Mouse (Mus musculus) adrenal gland, postnatal 10 days (tissue): ENCODE results near the gene Zdhhc17. TPM values are rescaled to one million over a fixed set of nuclear protein-coding genes. Genes with fewer than 3 reads are reported as not detected.

Source experiments
- DNase-seq: peaks from one replicate; pipeline ENCODE4 v3.0.0; 2021; ENCODE audit warnings: mixed read lengths
- total RNA-seq, 2 experiments: library from RNA; stranded (reverse); gene quantifications; 2 replicates each; pipeline ENCODE4 v1.2.3; 2021

Zdhhc17 gene
- total RNA-seq, 2 experiments from 2014 or later, result 29.7 to 37.4 TPM

DNA sequence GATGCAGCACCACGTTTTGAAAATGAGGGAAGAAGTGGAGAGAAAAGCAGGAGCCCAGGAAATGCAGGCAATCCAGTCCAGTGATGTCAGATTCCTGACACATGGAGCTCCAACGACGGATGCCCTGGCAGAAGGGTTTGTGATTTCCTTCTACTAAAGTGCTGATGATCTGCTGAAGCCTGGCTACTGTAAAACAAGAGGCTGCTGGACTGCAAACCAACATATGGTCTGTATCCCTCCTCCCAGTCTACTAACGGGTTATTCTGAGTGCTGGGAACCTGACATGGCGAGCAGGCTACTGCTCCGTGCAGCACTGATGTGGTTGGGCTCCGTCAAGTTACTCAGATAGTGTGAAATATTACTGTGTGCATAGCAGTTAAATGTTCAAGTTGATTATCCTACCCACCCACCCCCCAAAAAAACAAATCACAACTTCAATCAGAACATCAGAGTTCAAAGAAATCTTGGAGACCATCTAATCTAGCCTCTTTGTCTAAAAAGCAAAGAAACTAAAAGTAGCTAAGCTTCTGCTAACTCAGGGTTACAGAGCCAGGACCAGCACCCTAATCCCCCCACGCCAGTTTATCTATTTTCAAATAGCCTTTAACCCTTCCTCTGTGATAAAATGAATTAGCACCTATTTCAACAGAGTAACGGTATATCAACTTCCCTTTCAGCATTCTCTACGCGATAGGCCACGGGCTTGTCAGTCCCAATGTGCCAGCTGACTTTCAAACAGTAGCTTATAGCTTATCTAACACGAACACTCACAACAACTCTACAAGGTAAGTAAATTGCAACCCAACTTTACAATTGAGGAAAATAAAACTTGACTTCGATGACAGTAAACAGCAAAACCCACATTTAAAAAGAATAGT lies 4.1 kb downstream of the Zdhhc17 start:
- DNase-seq, result no peak

GRCm38 (mm10) chr10:111004220-111004619 lies 5.7 kb downstream of the Zdhhc17 start:
- DNase-seq, result no peak

DNA sequence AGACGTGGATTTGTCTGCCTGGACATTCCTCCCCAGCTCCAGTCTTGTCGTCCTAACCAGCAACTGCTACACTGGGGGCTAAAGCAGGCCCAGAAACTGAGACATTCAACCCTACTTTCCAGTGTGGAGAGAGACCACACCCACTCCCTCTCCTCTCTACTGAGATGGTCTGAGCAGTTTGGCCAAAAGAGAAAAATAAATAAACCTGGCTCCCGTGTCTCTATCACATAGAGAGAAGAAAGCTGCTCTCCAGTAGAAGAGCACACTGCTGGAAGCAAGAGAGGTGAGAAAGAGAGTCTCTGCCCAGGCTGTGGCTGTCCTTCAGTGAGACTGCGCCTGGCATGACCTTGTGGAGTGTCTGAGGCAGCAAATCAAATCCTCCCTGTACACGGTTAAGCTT lies 10.7 kb downstream of the Zdhhc17 start:
- no peak for DNase-seq

GRCm38 (mm10) chr10:110997180-110997579 lies 12.8 kb downstream of the Zdhhc17 start:
- no peak for DNase-seq

DNA sequence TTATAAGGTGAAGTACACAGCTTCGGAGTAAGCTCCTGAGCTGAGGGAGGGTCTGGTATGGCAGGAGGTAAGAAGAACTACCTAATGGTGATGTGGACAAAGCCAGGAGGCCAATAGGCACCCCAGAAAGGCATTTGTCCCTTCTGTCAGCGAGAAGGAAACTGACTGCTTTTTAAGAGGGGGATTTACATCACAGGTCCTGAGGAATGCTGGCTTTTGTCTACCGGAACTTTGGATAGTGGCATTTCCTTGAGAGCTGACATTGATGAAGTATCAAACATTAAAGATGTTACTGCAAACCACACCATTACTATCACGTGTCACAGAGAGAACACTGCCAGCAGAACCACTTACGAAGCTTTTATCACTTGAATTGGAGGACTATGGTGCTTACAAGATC lies 15.2 kb downstream of the Zdhhc17 start:
- DNase-seq, result no peak

DNA sequence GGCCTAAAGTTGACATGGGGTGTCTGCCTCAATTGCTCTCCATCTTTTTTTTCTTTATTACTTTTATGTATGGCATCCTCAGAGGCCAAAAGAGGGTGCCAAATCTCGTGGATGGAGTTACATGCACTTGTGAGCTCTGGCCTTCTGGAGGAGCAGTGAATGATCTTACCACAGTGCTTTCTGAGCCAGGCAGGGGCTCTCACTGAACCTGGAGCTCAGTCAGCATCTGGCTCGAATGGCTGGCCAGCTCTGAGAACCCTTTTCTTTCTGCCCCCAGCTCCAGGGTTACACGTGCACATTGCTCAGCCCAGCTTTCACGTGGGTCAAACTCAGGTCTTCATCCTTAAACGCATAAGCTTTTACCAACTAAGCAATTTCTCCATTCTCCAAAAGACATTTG lies 16.7 kb downstream of the Zdhhc17 start:
- DNase-seq, result no peak

- DNase-seq, result peak; percentile 30
These were observed 17.9 kb downstream of the Zdhhc17 start for GRCm38 (mm10) chr10:110992047-110992431.

DNA sequence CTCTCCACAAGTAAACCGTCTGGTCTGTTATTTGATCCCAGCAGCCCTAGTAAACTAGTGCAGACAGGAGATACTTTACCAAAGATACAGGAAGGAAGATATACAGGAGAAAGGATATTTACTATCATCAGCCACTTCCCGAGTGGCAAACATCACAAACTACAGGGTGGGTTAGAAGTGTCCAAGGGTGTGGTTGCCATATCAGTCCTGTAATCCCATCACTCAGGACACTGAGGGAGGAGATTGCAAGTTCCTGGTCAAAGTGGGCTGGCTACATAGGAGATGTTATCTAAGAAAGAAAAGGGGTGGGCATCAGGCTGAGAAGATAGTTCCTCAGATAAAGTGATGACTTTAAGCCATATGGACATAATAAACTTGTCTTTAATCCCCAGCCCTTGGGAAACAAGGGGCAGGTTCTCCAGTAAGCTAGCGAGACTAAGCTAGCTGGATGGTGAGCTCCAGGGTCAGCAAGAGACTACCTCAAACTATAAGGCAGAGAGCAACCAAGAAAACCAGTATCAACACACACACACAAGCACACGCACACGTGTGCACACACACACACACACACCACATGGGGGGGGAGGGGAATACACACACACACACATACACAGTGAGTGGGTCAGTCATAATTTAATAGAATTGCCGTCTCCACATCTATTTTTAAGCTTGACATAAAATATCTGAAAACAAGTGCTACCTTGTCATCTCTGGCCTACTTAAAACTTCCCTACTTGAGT lies 18.5 kb downstream of the Zdhhc17 start:
- no peak for DNase-seq

DNA sequence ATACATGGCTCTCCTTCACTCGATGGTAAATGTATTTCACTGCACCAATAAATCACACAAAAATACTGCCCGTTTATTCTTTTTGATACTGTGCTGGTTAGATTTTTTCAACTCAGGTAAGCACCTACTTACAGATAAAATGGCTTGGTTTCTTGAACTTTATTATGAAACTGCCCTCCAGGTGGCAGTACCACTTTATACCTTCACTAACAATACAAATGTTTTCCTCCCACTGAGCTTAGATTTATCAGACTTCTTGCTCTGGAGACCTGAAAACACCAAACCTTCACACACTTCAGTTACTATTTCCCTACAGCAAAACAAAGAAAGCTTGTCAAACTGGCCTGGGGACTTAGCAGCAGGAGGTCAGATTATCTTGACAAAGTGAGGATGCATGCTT lies 20.2 kb downstream of the Zdhhc17 start:
- DNase-seq, result no peak

GRCm38 (mm10) chr10:110986682-110987081 lies 23.3 kb downstream of the Zdhhc17 start:
- no peak for DNase-seq

DNA sequence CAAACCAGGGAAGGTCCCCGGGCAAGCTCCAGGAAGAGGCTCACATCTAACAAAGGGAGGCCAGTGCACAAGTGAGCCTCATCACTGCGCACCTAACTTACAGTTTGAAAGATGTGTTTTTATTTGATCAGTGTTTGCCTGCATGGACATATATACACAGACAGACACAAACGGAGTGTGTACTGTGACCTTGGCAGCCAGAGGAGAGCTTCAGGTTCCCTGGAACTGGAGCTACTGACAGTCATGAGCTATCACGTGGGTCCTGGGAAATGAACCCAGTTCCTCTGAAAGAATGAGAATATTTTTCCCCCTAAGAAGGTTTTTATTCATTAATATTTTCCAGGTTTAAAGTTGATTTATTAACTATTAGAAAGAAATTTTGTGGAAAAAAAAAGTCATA lies 27.2 kb downstream of the Zdhhc17 start:
- DNase-seq, result no peak

DNA sequence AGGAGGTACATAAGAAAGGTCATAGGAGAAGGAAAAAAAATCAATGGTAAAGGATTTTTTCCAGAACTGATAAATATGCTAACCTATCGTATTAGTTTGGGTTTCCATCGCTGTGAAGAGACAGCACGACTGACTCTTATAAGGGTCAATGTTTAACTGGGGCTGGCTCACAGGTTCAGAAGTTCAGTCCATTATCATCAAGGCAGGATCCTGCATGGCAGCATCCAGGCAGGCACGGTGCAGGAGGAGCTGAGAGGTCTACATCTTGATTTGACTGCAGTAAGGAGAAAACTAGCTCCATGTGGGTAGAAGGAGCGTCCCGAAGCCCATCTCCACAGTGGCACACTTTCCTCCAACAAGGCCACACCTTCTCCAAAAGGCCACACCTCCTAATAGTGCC lies 29.5 kb downstream of the Zdhhc17 start:
- no peak for DNase-seq

DNA sequence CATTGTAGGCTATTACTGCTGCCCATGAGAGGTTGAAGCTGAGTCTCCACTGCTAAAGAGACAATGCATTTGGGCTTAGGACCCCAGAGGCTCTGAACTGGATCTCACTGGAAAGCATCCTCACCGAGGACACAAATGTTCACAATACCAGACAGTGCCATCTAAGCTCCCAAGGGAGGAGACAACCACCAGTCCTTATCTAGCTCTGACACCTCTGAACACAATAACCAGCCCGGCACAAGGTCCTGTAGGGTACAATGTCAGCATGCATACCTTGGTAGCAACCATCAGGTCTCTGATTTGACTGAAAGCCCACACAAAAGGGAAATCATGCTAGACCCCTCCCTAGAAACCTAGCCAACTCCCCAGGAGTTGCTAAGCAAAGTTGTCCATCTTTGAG lies 30.5 kb downstream of the Zdhhc17 start:
- no peak for DNase-seq

GRCm38 (mm10) chr10:110977379-110977778 lies 32.6 kb downstream of the Zdhhc17 start:
- no peak for DNase-seq

DNA sequence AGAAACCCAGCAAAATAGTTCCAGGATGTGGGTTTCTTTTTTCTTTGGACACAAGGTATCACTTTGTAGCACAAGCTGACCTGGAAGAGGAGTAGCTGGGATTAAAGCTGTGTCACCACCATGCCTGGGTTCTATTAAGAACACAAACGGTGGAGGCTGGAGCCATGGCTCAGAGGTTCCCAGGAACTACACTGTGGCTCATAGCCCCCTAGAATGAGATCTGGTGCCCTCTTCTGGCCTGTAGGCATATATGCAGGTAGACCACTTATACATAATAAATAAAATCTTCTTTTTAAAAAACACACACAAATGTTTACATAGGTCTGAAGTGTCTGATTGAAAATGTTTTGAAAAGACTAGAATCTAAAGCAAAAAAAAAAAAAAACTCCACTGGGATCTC lies 33.9 kb downstream of the Zdhhc17 start:
- DNase-seq, result peak; percentile 53

GRCm38 (mm10) chr10:110974885-110975284 lies 35.1 kb downstream of the Zdhhc17 start:
- no peak for DNase-seq

GRCm38 (mm10) chr10:110974463-110974862 lies 35.5 kb downstream of the Zdhhc17 start:
- DNase-seq, result peak; percentile 61

- DNase-seq, result no peak
These were observed 37.9 kb downstream of the Zdhhc17 start for GRCm38 (mm10) chr10:110971998-110972397.

GRCm38 (mm10) chr10:110971483-110971882 lies 38.5 kb downstream of the Zdhhc17 start:
- no peak for DNase-seq

GRCm38 (mm10) chr10:110971044-110971443 lies 38.9 kb downstream of the Zdhhc17 start:
- no peak for DNase-seq

DNA sequence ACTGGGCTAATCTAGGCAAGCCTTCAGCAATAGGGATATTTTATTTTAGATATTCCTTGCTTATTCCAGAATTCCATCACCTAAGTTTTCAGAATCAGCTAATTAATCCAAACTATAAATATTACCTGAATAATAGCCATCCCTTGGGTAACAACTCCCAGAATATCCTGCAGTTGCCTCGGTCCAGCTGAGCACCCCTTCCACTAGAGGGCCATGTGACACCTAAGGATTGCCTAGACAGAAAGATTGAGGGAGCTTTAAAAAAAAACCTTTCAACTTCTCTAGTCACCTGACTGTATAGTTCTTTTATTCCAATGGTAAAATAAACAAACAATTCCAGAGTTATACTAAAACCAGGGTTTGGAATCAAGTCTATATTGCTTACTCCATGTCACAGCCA lies 47.8 kb downstream of the Zdhhc17 start:
- DNase-seq, result no peak

DNA sequence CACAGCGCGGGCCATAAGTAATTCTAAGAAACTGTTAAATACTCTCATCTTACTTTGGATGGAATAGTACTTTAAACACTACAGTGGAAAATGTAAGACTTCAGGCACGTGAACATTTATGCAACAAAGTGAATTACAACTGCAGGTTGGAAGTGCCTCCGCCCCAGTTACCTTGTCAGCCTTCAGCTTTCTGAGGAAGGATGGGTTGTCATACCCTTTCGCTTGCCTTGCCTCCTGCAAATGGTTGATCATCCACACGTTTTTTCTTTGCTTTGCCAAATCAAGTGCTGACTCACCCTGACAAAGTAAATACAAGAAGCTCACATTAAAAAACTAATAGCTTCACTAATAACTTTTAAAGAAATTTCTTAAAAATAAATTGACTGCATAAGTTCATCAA lies 49.1 kb downstream of the Zdhhc17 start:
- DNase-seq, result no peak

DNA sequence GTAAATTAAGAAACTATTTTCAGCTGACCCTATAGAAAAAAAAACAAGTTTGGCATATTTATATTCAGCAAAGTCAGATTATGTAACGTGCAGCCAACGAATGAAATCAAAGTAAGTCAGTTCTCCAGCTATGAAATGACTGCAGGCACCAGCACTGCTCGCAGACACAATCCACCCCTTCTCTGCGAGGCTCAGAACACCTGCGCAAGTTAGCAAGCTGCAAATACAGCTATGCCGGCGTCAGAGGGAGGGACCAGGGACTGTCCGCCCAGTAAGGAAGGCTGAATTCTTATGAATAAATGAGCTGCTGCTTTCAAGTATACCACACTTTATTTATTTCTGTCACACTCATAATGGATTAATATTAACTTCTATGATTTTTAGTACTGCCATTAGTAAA lies 50.2 kb downstream of the Zdhhc17 start:
- no peak for DNase-seq

DNA sequence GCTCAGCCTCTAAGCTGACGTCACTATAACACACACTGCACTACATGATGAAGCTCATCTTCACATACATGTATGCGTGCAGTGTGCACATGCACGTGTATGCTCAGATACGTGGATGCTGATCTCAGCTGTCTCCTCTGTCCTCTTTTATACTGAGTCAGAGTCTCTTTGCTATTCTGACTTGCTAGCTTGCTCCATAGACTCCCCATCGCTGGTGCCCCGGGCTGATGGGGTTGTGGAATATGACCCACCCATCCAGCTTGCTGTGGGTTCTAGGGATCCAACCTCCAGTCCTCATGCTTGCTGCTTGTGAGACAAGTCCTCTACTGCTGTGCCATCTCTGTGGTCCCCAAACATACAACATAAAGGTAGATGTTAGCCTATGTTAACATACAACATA lies 51.1 kb downstream of the Zdhhc17 start:
- no peak for DNase-seq
